Mouse (Mus musculus) kidney, postnatal 36 days (tissue): ENCODE measurements around the gene Golph3l.
A peak's percentile ranks its signal among the peaks of the same experiment; 100 is the strongest.

Experiments
- DNase-seq, 2 experiments: peaks; one replicate each; pipeline ENCODE4 v3.0.0; 2021 to 2022; ENCODE audit warnings: mixed read lengths in 2 of 2

The Golph3l gene

DNA sequence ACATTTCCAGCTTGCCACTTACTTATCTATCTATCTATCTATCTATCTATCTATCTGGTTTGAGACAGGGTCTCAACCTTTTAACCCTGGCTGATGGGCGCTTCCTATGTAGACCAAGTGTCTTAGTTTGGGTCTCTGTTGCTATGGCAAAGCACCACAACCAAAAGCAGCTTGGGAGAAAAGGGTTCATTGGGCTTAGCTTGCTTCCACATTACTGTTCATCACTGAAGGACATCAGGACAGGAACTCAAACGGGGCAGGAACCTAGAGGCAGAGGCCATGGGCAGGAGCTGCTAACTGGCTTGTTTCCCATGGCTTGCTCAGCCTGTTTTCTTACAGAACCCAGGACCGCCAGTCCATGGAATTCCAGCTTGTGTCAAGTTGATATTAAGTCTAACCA lies 68.4 kb downstream of the Golph3l start:
- DNase-seq = no peak

DNA sequence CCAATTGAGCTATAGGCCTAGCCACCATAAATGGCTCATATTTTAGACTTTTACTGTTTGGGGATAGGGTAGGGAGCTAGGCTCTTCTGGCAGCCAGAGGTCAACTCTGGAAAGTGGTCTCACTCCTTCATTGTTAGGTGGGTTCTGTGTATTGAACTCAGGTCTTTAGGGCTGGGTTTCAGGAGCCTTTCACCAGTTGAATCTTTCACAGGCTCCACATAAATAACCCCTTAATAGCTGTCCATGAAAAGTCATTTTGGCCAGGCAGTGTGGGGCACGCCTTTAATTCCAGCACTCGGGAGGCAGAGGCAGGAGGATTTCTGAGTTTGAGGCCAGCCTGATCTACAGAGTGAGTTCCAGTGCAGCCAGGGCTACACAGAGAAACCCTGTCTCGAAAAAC lies 69.0 kb downstream of the Golph3l start:
- DNase-seq = no peak

DNA sequence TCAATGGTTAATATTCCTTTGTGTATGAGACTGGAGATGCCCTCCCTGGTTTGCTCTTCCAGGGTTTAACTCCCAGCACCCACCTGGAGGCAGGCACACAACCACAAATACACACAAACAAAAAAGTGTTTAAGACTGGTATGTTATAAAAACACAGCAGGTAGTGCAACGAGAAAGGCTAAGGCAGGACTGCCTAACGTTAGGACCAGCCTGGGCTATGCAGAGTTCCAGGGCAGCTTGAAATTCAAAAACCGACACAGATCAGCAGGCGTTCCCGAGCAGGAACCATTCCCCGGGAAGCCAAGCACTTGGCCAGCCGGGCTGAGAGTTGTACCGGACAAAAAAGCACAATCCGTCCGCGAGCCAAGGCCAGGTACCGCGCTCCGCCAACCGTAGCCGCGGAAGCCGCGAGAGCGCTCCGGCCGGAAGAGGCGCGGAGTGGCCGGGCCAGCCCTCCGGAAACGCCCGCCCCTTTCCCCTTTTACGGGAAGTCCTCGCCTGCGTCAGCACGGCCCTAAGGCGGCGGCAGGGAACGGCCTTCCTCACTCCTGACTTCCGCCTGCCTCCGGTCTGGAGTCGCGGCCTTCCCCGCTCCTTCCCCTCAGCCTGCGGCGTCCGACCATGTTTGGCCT lies 69.6 kb downstream of the Golph3l start, which contains the start of gene Mcl1:
Mcl1 (plus strand) TSS at position 553 of the 632 bp plus-strand sequence.
- DNase-seq = peak; percentile 97

DNA sequence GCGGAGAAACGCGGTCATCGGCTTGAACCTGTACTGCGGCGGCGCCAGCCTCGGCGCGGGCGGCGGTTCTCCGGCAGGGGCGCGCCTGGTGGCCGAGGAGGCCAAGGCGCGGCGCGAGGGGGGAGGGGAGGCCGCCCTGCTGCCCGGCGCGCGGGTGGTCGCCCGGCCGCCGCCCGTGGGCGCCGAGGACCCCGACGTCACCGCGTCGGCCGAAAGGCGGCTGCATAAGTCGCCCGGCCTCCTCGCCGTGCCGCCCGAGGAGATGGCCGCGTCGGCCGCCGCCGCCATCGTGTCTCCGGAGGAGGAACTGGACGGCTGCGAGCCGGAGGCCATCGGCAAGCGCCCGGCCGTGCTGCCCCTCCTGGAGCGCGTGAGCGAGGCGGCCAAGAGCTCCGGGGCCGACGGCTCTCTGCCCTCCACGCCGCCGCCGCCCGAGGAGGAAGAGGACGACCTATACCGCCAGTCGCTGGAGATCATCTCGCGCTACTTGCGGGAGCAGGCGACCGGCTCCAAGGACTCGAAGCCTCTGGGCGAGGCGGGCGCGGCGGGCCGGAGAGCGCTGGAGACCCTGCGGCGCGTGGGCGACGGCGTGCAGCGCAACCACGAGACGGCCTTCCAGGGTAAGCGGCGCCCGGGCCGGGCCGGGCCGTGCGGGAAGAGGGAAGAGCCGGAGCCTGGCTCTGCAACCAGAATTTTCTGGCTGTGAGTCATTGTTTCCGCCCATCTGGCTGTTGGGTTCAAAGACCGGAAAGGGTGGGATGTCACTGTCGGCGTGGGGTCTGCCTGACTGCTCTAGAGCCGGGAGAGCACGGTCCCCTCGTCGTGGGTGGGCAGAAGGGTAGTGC lies 70.4 kb downstream of the Golph3l start:
- peak; percentile 81 to 85 for DNase-seq

DNA sequence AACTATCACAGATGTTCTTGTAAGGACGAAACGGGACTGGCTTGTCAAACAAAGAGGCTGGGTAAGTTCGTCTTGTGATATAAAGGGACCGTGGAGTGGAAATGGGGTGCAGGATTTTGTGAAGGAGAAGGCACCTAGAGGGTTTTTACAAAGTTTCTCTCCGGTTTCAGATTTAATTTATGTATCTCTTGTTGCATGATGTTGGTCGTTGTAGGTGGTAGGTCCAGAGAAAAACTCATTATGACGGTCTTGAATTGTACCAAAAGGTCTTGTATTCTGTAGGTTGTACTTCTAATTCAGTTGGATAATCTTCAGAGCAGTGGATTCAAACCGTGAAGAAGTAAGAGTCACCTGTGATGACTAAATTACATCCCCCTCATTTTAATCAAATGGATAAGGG lies 71.2 kb downstream of the Golph3l start:
- no peak for DNase-seq

DNA sequence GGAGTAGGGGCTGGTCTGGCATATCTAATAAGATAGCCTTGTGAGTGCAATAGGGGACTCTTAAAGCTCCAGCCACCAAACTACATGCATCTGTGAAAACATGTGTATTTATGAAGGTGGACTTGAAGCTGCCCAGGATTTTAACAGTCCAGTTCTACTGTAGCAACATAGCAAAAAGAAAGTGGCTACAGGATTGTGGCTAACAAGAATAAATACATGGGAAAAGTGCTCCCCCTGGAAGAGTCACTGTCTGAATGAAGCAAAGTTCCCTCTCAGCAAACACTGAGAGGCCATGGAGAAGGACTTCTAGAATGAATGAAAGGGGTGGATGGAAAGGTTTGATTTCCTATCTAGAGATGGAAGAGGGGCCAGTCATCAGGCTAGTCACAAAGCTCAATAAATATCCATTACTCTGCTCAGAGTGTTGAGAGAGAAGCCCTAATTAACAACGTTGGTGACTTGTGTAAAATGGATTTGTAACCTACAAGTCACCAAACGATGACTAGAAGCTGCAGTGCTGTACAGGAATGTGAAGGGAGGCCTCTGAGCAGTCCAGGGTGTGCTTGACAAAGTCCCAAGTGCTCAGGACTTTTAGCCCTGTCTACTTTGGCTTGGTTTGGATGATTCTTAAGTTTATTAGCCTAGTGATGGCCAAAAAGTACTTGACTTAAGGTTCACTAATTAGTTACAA lies 72.2 kb downstream of the Golph3l start:
- DNase-seq = peak in 1 of 2 experiments; percentile 39

DNA sequence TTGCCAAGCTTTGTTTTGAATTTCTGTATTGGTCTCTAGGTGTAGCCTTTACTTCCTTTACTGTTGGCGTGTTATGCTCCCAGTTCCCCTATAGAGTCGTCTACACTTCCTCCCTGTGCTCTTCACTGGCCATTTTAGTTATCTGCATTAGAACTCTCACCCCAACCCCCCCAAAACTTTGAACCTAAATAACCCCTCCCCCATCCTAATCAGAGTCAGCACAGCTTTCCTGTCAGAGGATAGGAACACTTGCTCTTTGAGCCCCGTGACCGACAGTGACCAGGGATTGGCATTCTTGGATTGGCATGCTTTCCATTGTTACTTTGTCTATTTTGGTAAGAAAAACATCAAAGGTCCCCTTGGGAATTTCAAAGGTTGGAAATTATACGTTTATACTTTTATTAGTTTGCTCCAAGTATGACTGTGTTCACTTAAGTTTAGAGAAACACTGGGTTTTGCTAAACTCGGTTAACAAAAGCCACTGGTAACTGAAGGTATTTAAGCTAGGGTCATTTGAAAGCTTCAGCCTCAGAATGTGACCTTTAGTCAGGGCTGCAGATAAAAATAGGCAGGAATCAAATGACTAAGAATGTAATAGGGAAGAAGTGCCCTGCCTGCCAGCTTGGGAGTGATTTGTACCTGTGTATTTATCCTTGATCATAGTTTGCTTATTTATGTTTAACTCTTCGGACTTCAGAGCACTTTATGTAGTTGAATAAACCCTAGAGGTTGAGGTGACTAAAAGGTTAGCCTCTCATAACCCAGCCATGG lies 73.4 kb downstream of the Golph3l start:
- DNase-seq = peak; percentile 56 to 70

DNA sequence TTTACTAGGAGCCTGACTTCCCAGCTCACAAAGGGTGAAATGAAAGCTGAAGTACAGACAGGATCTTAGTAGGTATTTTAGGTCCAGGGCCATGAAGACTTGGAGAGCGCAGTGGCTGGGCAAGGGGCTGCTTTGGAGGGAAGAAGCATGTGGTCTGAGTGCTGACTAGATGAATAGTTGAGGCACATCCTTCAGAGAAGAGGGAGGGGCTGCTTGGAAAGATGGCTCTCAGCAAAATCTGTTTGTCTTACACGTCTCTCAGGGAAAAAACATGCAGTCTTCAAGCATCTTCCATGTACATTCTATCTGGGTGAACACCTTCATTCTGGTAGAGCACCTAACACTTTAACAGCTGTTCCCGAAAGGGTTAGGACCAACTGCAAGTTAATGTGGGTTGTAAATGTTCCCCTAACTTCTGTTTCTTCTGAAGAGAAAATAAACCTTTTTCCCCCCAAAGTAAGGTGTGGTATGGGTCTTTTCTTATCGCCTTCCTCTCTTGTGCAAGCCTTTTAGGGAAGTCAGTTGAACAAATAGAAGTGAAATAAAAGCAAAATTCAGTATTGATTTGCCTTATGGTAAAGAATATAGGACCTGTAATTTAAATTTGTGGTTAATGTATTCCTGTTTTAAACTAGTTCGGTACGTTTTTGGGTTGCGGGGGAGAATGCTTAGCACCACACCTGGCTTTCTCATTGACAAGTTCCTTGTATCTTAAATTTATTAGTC lies 74.2 kb downstream of the Golph3l start:
- no peak for DNase-seq

DNA sequence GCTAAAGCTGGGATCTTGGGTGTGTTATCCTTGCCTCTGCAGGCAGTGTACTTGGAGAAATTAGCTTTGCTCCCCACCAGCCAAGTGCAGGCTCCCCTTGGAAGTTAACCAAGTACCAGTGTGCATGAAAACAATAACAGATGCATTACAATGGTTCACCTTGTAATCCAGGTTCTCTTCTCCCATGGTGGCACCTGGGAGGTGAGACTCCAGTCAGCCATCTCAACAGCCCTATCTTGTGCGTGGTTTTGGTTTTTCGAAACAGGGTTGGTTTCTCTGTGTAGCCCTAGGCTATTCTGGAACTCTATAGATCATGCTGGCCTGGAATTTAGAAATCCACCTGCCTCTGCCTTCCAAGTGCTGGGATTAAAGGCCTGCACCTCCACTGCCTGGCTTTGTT lies 74.8 kb downstream of the Golph3l start:
- DNase-seq = no peak

DNA sequence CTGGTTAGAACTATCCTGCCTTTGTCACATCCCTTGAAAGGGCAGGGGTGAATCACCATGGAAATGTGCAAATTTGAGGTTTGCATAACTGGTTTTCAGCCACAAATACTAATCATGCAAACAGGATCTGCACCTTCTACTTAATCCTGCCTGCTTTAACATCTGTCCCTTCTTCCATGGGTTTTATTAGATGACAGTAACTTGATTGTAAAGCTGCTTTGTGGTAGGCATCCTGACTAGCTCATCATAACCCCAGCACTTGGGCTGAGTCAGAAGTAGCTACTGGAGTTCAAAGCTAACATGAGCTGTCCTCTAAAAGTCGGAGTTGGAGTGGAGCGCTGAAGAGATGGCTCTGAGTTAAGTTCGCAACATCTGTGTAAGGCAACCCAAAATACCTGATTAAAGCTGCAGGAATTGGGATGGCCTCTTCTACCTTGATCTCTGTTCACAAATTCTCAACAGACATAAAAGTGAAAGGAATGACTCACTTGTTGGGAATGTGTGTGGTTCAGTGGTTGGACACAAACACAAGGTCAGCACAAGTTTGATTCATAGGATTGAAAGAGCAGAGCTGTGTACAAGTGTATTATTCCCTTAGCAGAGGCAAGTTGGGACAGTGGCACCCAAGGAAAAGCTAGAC lies 75.4 kb downstream of the Golph3l start:
- DNase-seq = no peak

DNA sequence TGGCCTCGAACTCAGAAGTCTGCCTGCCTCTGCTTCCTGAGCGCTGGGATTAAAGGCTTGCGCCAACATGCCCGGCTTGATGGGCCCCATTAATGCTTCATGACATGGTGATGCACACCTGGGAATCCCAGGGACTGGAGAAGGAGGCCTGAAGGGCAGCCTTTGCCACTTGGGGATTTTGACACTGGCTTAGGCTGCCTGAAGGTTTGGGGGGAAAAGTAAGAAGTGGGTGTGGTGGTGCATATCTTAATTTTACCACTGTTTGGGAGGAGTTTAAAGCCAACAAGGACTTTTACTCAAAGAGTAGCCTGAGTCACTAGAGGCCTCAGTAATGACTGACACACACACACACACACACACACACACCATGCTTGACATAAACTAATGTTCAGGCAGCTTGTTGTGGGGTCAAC lies 76.2 kb downstream of the Golph3l start:
- DNase-seq = no peak

DNA sequence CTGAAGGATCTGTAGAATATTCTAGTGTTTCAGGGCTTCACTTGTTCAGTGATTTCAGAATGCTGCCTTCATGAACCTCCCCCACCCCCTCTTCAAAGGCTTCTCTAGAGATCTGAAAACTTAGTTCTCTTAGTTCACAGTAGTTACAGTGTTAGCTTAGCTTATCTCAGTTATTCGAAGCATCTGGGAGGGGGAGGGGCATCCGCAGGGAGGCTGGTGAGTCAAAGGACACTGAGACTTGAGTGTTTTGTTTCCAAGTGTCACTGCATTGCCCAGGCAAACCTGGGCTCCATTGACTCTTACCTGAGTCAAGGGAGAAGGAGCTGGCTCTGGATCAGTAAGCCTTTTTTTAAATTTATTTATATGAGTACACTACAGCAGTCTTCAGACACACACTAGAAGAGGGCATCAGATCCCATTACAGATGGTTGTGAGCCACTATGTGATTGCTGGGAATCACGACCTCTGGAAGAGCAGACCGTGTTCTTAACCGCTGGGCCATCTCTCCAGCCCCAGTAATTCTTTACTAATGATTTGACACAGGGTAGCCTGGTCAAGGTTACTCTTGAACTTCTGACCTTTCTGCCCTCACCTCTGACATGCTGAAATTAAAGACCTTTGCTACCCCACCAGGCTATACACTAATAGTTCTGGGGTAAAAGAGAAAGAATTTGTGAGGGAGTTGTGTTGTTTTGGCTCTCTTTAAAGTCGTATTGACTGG lies 77.5 kb downstream of the Golph3l start:
- DNase-seq = peak; percentile 73 to 76

DNA sequence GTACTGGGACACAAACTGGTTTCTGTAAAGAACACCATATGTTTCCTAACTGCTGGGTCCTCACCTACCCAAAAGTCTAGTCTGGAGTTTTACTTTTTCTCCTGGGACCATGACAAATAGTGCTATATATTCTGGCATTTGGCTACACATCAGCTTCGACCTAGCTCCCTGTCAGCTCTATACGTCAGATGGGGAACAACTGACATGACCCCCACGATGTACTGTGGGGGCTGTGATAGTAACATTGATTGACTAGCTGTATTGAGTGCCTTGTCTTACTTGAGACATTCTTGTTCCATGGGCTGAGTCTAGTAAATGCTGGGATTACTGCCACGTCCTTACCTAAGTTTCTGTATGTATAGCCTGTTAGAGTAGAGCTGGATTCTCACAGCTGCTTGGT lies 78.8 kb downstream of the Golph3l start:
- no peak for DNase-seq

DNA sequence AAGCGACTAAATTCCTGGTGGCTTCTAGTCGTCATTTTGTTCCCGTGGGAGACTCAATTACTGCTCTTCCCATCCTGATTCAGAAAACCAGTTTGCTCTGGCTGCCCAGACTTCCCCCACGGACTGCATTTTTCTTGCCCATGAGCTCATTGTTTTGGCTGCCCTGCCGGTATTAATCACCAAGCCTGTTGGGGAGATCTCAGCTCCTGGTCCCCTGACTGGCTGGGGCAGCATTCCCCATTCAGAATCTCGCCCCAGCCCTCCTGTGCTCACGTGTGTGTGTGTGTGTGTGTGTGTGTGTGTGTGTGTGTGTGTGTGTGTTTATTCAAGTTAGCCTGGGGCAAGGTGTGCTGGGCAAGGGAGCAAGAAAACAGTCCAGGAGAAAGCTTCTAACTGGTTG lies 79.3 kb downstream of the Golph3l start:
- DNase-seq = peak; percentile 77 to 86
